Mouse (Mus musculus) heart, embryonic 10.5 days (tissue): ENCODE measurements at regions not wholly inside any gene's neighbourhood (a gene's known extent, or its start where the extent isn't known, plus 50 kb on each side); places are given as distances from the start of the nearest gene placed in this dataset.

Source experiments
- DNase-seq: peaks from one replicate; pipeline ENCODE4 v3.0.0-alpha.2; 2017; ENCODE audit warnings: low spot score
- H3K27ac ChIP-seq: fragments of 300-500 bp; sonication (generic); 2 replicates; pipeline ENCODE4 v1.5.1; 2016; ENCODE audit warnings: mild to moderate bottlenecking
- H3K27me3 ChIP-seq: fragments of 300-500 bp; sonication (generic); 2 replicates; pipeline ENCODE4 v1.6.1; 2016; ENCODE audit warnings: mild to moderate bottlenecking; ENCODE audit not compliant: poor library complexity, insufficient read depth, severe bottlenecking
- H3K36me3 ChIP-seq: fragments of 300-500 bp; sonication (generic); 2 replicates; pipeline ENCODE4 v1.6.1; 2016; ENCODE audit warnings: mild to moderate bottlenecking, moderate library complexity
- H3K4me1 ChIP-seq: fragments of 300-500 bp; sonication (generic); 2 replicates; pipeline ENCODE4 v1.6.1; 2016; ENCODE audit warnings: mild to moderate bottlenecking
- H3K4me3 ChIP-seq: fragments of 300-500 bp; sonication (generic); 2 replicates; pipeline ENCODE4 v1.5.1; 2016; ENCODE audit warnings: mild to moderate bottlenecking, moderate library complexity
- H3K9me3 ChIP-seq: fragments of 300-500 bp; sonication (generic); 2 replicates; pipeline ENCODE4 v1.6.1; 2016; ENCODE audit warnings: mild to moderate bottlenecking, moderate library complexity
- WGBS: fragments of 180-500 bp; shearing (Covaris S2); methylation state at CpG from one replicate; pipeline ENCODE4 v1.1.7; 2016; 5-methylcytosine and 5-hydroxymethylcytosine counted together

GRCm38 (mm10) chr10:37270236-37271000 lies 131.7 kb upstream of the Marcks start:
- no peaks in the 10 kb centered on the region for H3K36me3 ChIP-seq
- DNase-seq = no peak
- H3K27ac ChIP-seq = no peak overlapping the region
- no peak overlapping the region for H3K4me3 ChIP-seq
- H3K9me3 ChIP-seq = no peaks in the 10 kb centered on the region
- H3K4me1 ChIP-seq = no peaks in the 10 kb centered on the region
- whole genome bisulfite sequencing = 86% methylated on average over 10 of the region's 10 CpGs
- peaks cover 5% of the 10 kb centered on the region; the same call in 1 of the 2 replicates for H3K27me3 ChIP-seq

GRCm38 (mm10) chr10:37266909-37267308 lies 128.2 kb upstream of the Marcks start:
- no peaks in the 10 kb centered on the region for H3K9me3 ChIP-seq
- H3K4me3 ChIP-seq = no peak overlapping the region
- 66% methylated on average over 1 of the region's 1 CpGs for WGBS
- H3K27me3 ChIP-seq = peaks cover 5% of the 10 kb centered on the region; the same call in 1 of the 2 replicates
- H3K27ac ChIP-seq = no peak overlapping the region
- DNase-seq = no peak
- no peaks in the 10 kb centered on the region for H3K4me1 ChIP-seq
- no peaks in the 10 kb centered on the region for H3K36me3 ChIP-seq

GRCm38 (mm10) chr10:37260791-37261488 lies 122.2 kb upstream of the Marcks start:
- H3K4me3 ChIP-seq = no peak overlapping the region
- no peaks in the 10 kb centered on the region for H3K4me1 ChIP-seq
- no peaks in the 10 kb centered on the region for H3K36me3 ChIP-seq
- no peaks in the 10 kb centered on the region for H3K27me3 ChIP-seq
- H3K27ac ChIP-seq = no peak overlapping the region
- 78% methylated on average over 8 of the region's 8 CpGs for WGBS
- DNase-seq = no peak
- no peaks in the 10 kb centered on the region for H3K9me3 ChIP-seq

- no peak overlapping the region for H3K4me3 ChIP-seq
- WGBS = 82% methylated on average over 3 of the region's 3 CpGs
- H3K27ac ChIP-seq = no peak overlapping the region
- no peaks in the 10 kb centered on the region for H3K36me3 ChIP-seq
- no peaks in the 10 kb centered on the region for H3K4me1 ChIP-seq
- H3K9me3 ChIP-seq = no peaks in the 10 kb centered on the region
- DNase-seq = no peak
- no peaks in the 10 kb centered on the region for H3K27me3 ChIP-seq
Measured at GRCm38 (mm10) chr10:37259186-37259585, 120.5 kb upstream of the Marcks start.

- Histone ChIP-seq H3K4me3 (no peak overlapping the region), H3K27me3 (no peaks in the 10 kb centered on the region), H3K4me1 (no peaks in the 10 kb centered on the region), H3K36me3 (no peaks in the 10 kb centered on the region), H3K27ac (no peak overlapping the region), H3K9me3 (no peaks in the 10 kb centered on the region)
- 67% methylated on average over 6 of the region's 6 CpGs for WGBS
- no peak for DNase-seq
Measured at GRCm38 (mm10) chr10:37257544-37257943, 118.8 kb upstream of the Marcks start.

- 51% methylated on average over 6 of the region's 6 CpGs for WGBS
- no peaks in the 10 kb centered on the region for H3K36me3 ChIP-seq
- H3K4me3 ChIP-seq = no peak overlapping the region
- no peak for DNase-seq
- H3K27ac ChIP-seq = no peak overlapping the region
- H3K4me1 ChIP-seq = peaks cover 4% of the 10 kb centered on the region; the same call in 1 of the 2 replicates
- H3K27me3 ChIP-seq = peaks cover 23% of the 10 kb centered on the region
- H3K9me3 ChIP-seq = no peaks in the 10 kb centered on the region
Measured at GRCm38 (mm10) chr10:37250934-37251521, 112.3 kb upstream of the Marcks start.

GRCm38 (mm10) chr10:37250157-37250556 lies 111.4 kb upstream of the Marcks start:
- Histone ChIP-seq H3K27ac (no peak overlapping the region), H3K27me3 (peaks cover 23% of the 10 kb centered on the region), H3K4me3 (no peak overlapping the region), H3K36me3 (no peaks in the 10 kb centered on the region), H3K4me1 (peaks cover 4% of the 10 kb centered on the region; the same call in 1 of the 2 replicates), H3K9me3 (no peaks in the 10 kb centered on the region)
- DNase-seq = no peak
- WGBS = 31% methylated on average over 2 of the region's 2 CpGs

- no peak for DNase-seq
- Histone ChIP-seq H3K36me3 (no peaks in the 10 kb centered on the region), H3K27ac (no peak overlapping the region), H3K4me1 (peaks cover 4% of the 10 kb centered on the region; the same call in 1 of the 2 replicates), H3K4me3 (no peak overlapping the region), H3K9me3 (no peaks in the 10 kb centered on the region), H3K27me3 (peaks cover 23% of the 10 kb centered on the region)
- 69% methylated on average over 4 of the region's 4 CpGs for WGBS
Measured at GRCm38 (mm10) chr10:37249511-37249910, 110.8 kb upstream of the Marcks start.

GRCm38 (mm10) chr10:37247121-37247520 lies 108.4 kb upstream of the Marcks start:
- Histone ChIP-seq H3K27me3 (peaks cover 28% of the 10 kb centered on the region), H3K9me3 (no peaks in the 10 kb centered on the region), H3K4me3 (no peak overlapping the region), H3K27ac (no peak overlapping the region), H3K4me1 (peaks cover 4% of the 10 kb centered on the region; the same call in 1 of the 2 replicates), H3K36me3 (no peaks in the 10 kb centered on the region)
- no peak for DNase-seq

GRCm38 (mm10) chr10:37243136-37243535 lies 104.4 kb upstream of the Marcks start:
- no peaks in the 10 kb centered on the region for H3K9me3 ChIP-seq
- DNase-seq = no peak
- H3K36me3 ChIP-seq = no peaks in the 10 kb centered on the region
- H3K4me1 ChIP-seq = no peaks in the 10 kb centered on the region
- no peak overlapping the region for H3K4me3 ChIP-seq
- WGBS = 80% methylated on average over 2 of the region's 2 CpGs
- H3K27me3 ChIP-seq = peaks cover 21% of the 10 kb centered on the region
- no peak overlapping the region for H3K27ac ChIP-seq

- Histone ChIP-seq H3K27ac (no peak overlapping the region), H3K9me3 (no peaks in the 10 kb centered on the region), H3K4me1 (no peaks in the 10 kb centered on the region), H3K27me3 (peaks cover 21% of the 10 kb centered on the region), H3K36me3 (no peaks in the 10 kb centered on the region), H3K4me3 (no peak overlapping the region)
- DNase-seq = no peak
- WGBS = 74% methylated on average over 4 of the region's 4 CpGs
Measured at GRCm38 (mm10) chr10:37241821-37242263, 103.1 kb upstream of the Marcks start.

GRCm38 (mm10) chr10:37240634-37241033 lies 101.9 kb upstream of the Marcks start:
- Histone ChIP-seq H3K4me1 (0 out of 2 replicates have a peak, but pooled peaks cover under 1% of the 10 kb centered on the region), H3K36me3 (no peaks in the 10 kb centered on the region), H3K4me3 (no peak overlapping the region), H3K27me3 (peaks cover 15% of the 10 kb centered on the region), H3K27ac (no peak overlapping the region), H3K9me3 (no peaks in the 10 kb centered on the region)
- 63% methylated on average over 4 of the region's 4 CpGs for WGBS
- no peak for DNase-seq

GRCm38 (mm10) chr10:37240201-37240600 lies 101.5 kb upstream of the Marcks start:
- Histone ChIP-seq H3K4me3 (no peak overlapping the region), H3K36me3 (no peaks in the 10 kb centered on the region), H3K4me1 (0 out of 2 replicates have a peak, but pooled peaks cover 4% of the 10 kb centered on the region), H3K27me3 (peaks cover 15% of the 10 kb centered on the region), H3K27ac (no peak overlapping the region), H3K9me3 (no peaks in the 10 kb centered on the region)
- WGBS = 79% methylated on average over 3 of the region's 3 CpGs
- no peak for DNase-seq
